Mouse (Mus musculus): ENCODE data around the gene Sema3g. TPM values are rescaled to one million over a fixed set of nuclear protein-coding genes. Genes with fewer than 3 reads are reported as not detected.
A peak's percentile ranks its signal among the peaks of the same experiment; 100 is the strongest.

Sema3g gene
- polyA plus RNA-seq, 1 experiment from 2014 or later: 0.06 TPM

GRCm38 (mm10) chr14:31191936-31192335 lies 25.7 kb upstream of the Sema3g start:
- no peak overlapping the region for H3K4me2 ChIP-seq (ENCODE audit: low read depth, low read length)
- no peaks in the 10 kb centered on the region for H3K27me3 ChIP-seq (ENCODE audit: insufficient read depth, low read length)
- H3K9ac ChIP-seq (replicated peaks): no peak overlapping the region
- no peak overlapping the region for H3K4me3 ChIP-seq (ENCODE audit: low read depth, low read length)
- TF ChIP-seq CTCF (IDR thresholded peaks at IDR 0.05; ENCODE audit: low read depth): no peak
- TF ChIP-seq EP300 (IDR thresholded peaks at IDR 0.05; ENCODE audit: low read depth): no peak
- peak; percentile 46 for ATAC-seq
- H3K36me3 ChIP-seq (replicated peaks; ENCODE audit: insufficient read depth, low read length): peaks cover 83% of the 10 kb centered on the region
- no peak overlapping the region for H3K27ac ChIP-seq (ENCODE audit: low read depth)
- DNase-seq: peak; percentile 70
- WGBS (ENCODE audit: insufficient replicate concordance): 56% methylated on average over 2 of the region's 2 CpGs
- no peaks in the 10 kb centered on the region for H3K9me3 ChIP-seq (ENCODE audit: low read length)
- peaks cover 36% of the 10 kb centered on the region for H3K4me1 ChIP-seq (ENCODE audit: insufficient read depth)

GRCm38 (mm10) chr14:31193791-31194190 lies 23.9 kb upstream of the Sema3g start:
- ATAC-seq (no peak), DNase-seq (no peak)
- Histone ChIP-seq H3K4me2 (ENCODE audit: low read depth, low read length) (no peak overlapping the region), H3K36me3 (replicated peaks; ENCODE audit: insufficient read depth, low read length) (peaks cover 70% of the 10 kb centered on the region), H3K27ac (ENCODE audit: low read depth) (peak overlapping the region; percentile 56; the same call in 1 of the 2 replicates), H3K9me3 (ENCODE audit: low read length) (no peaks in the 10 kb centered on the region), H3K9ac (replicated peaks) (no peak overlapping the region), H3K27me3 (ENCODE audit: insufficient read depth, low read length) (no peaks in the 10 kb centered on the region), H3K4me3 (ENCODE audit: low read depth, low read length) (no peak overlapping the region), H3K4me1 (ENCODE audit: insufficient read depth) (peaks cover 31% of the 10 kb centered on the region)
- WGBS (ENCODE audit: insufficient replicate concordance): 65% methylated on average over 7 of the region's 7 CpGs
- TF ChIP-seq CTCF (IDR thresholded peaks at IDR 0.05; ENCODE audit: low read depth) (no peak), EP300 (IDR thresholded peaks at IDR 0.05; ENCODE audit: low read depth) (no peak)

GRCm38 (mm10) chr14:31194441-31194840 lies 23.2 kb upstream of the Sema3g start:
- WGBS (ENCODE audit: insufficient replicate concordance): 60% methylated on average over 2 of the region's 2 CpGs
- no peaks in the 10 kb centered on the region for H3K27me3 ChIP-seq (ENCODE audit: insufficient read depth, low read length)
- no peaks in the 10 kb centered on the region for H3K9me3 ChIP-seq (ENCODE audit: low read length)
- H3K4me2 ChIP-seq (ENCODE audit: low read depth, low read length): no peak overlapping the region
- H3K4me3 ChIP-seq (ENCODE audit: low read depth, low read length): no peak overlapping the region
- H3K36me3 ChIP-seq (replicated peaks; ENCODE audit: insufficient read depth, low read length): peaks cover 70% of the 10 kb centered on the region
- 0 out of 2 replicates have a peak overlapping the region, but pooled peaks have one; percentile 65 for H3K27ac ChIP-seq (ENCODE audit: low read depth)
- H3K4me1 ChIP-seq (ENCODE audit: insufficient read depth): peaks cover 31% of the 10 kb centered on the region
- ATAC-seq (no peak), DNase-seq (no peak)
- no peak overlapping the region for H3K9ac ChIP-seq (replicated peaks)
- TF ChIP-seq EP300 (IDR thresholded peaks at IDR 0.05; ENCODE audit: low read depth): no peak
- TF ChIP-seq CTCF (IDR thresholded peaks at IDR 0.05; ENCODE audit: low read depth): no peak

GRCm38 (mm10) chr14:31194891-31195513 lies 22.7 kb upstream of the Sema3g start:
- Histone ChIP-seq H3K4me1 (ENCODE audit: insufficient read depth) (peaks cover 31% of the 10 kb centered on the region), H3K9ac (replicated peaks) (peak overlapping the region; percentile 16; the same call in 1 of the 2 replicates), H3K4me2 (ENCODE audit: low read depth, low read length) (0 out of 2 replicates have a peak overlapping the region, but pooled peaks have one; percentile 13), H3K36me3 (replicated peaks; ENCODE audit: insufficient read depth, low read length) (peaks cover 66% of the 10 kb centered on the region), H3K9me3 (ENCODE audit: low read length) (no peaks in the 10 kb centered on the region), H3K4me3 (ENCODE audit: low read depth, low read length) (no peak overlapping the region), H3K27me3 (ENCODE audit: insufficient read depth, low read length) (no peaks in the 10 kb centered on the region), H3K27ac (ENCODE audit: low read depth) (peak overlapping the region; percentile 65)
- peak; percentile 47 for DNase-seq
- 59% methylated on average over 14 of the region's 14 CpGs for WGBS (ENCODE audit: insufficient replicate concordance)
- ATAC-seq: peak; percentile 10; the same call in 1 of the 2 replicates
- TF ChIP-seq CTCF (IDR thresholded peaks at IDR 0.05; ENCODE audit: low read depth) (no peak), EP300 (IDR thresholded peaks at IDR 0.05; ENCODE audit: low read depth) (no peak)

- 82% methylated on average over 4 of the region's 4 CpGs for WGBS (ENCODE audit: insufficient replicate concordance)
- Histone ChIP-seq H3K4me2 (ENCODE audit: low read depth, low read length) (no peak overlapping the region), H3K9ac (replicated peaks) (peak overlapping the region; percentile 8; the same call in 1 of the 2 replicates), H3K4me1 (ENCODE audit: insufficient read depth) (peaks cover 34% of the 10 kb centered on the region), H3K27ac (ENCODE audit: low read depth) (peak overlapping the region; percentile 65), H3K4me3 (ENCODE audit: low read depth, low read length) (no peak overlapping the region), H3K36me3 (replicated peaks; ENCODE audit: insufficient read depth, low read length) (peaks cover 65% of the 10 kb centered on the region), H3K9me3 (ENCODE audit: low read length) (no peaks in the 10 kb centered on the region), H3K27me3 (ENCODE audit: insufficient read depth, low read length) (no peaks in the 10 kb centered on the region)
- ATAC-seq (peak; percentile 5; the same call in 1 of the 2 replicates), DNase-seq (no peak)
- TF ChIP-seq CTCF (IDR thresholded peaks at IDR 0.05; ENCODE audit: low read depth) (no peak), EP300 (IDR thresholded peaks at IDR 0.05; ENCODE audit: low read depth) (no peak)
These were observed 22.1 kb upstream of the Sema3g start for GRCm38 (mm10) chr14:31195521-31195920.

GRCm38 (mm10) chr14:31195968-31196367 lies 21.7 kb upstream of the Sema3g start:
- H3K9ac ChIP-seq (replicated peaks): no peak overlapping the region
- ATAC-seq (no peak), DNase-seq (peak; percentile 50)
- no peak overlapping the region for H3K4me3 ChIP-seq (ENCODE audit: low read depth, low read length)
- peak overlapping the region; percentile 65 for H3K27ac ChIP-seq (ENCODE audit: low read depth)
- TF ChIP-seq EP300 (IDR thresholded peaks at IDR 0.05; ENCODE audit: low read depth) (no peak), CTCF (IDR thresholded peaks at IDR 0.05; ENCODE audit: low read depth) (peak; percentile 81)
- H3K4me2 ChIP-seq (ENCODE audit: low read depth, low read length): no peak overlapping the region
- H3K27me3 ChIP-seq (ENCODE audit: insufficient read depth, low read length): no peaks in the 10 kb centered on the region
- peaks cover 35% of the 10 kb centered on the region for H3K4me1 ChIP-seq (ENCODE audit: insufficient read depth)
- peaks cover 61% of the 10 kb centered on the region for H3K36me3 ChIP-seq (replicated peaks; ENCODE audit: insufficient read depth, low read length)
- H3K9me3 ChIP-seq (ENCODE audit: low read length): no peaks in the 10 kb centered on the region
